Mouse (Mus musculus): ENCODE measurements around the gene E130114P18Rik. TPM values are rescaled to one million over a fixed set of nuclear protein-coding genes. Genes with fewer than 3 reads are reported as not detected.

Gene E130114P18Rik
- not detected for polyA plus RNA-seq (2017; shearing (Covaris generic))

GRCm38 (mm10) chr4:97777706-97778176 is at the start of gene E130114P18Rik:
E130114P18Rik (minus strand) TSS chr4:97778078.
- no peak for ATAC-seq

GRCm38 (mm10) chr4:97827115-97827514 is 49.2 kb upstream of the E130114P18Rik start:
- no peak for ATAC-seq

GRCm38 (mm10) chr4:97825841-97826240 is 48.0 kb upstream of the E130114P18Rik start:
- no peak for ATAC-seq

GRCm38 (mm10) chr4:97825432-97825831 is 47.6 kb upstream of the E130114P18Rik start:
- ATAC-seq: no peak

- no peak for ATAC-seq
Measured at GRCm38 (mm10) chr4:97824451-97824850, 46.6 kb upstream of the E130114P18Rik start.

- no peak for ATAC-seq
Measured at GRCm38 (mm10) chr4:97823512-97823911, 45.6 kb upstream of the E130114P18Rik start.

GRCm38 (mm10) chr4:97821556-97822251 is 43.8 kb upstream of the E130114P18Rik start:
- ATAC-seq: no peak

- ATAC-seq: no peak
Measured at GRCm38 (mm10) chr4:97820474-97821259, 42.8 kb upstream of the E130114P18Rik start.

- ATAC-seq: no peak
Measured at GRCm38 (mm10) chr4:97819101-97819500, 41.2 kb upstream of the E130114P18Rik start.

GRCm38 (mm10) chr4:97818498-97818897 is 40.6 kb upstream of the E130114P18Rik start:
- no peak for ATAC-seq

GRCm38 (mm10) chr4:97817741-97818140 is 39.9 kb upstream of the E130114P18Rik start:
- no peak for ATAC-seq

GRCm38 (mm10) chr4:97816753-97817152 is 38.9 kb upstream of the E130114P18Rik start:
- no peak for ATAC-seq

- no peak for ATAC-seq
Measured at GRCm38 (mm10) chr4:97816001-97816400, 38.1 kb upstream of the E130114P18Rik start.

- ATAC-seq: no peak
Measured at GRCm38 (mm10) chr4:97814515-97814914, 36.6 kb upstream of the E130114P18Rik start.

- ATAC-seq: no peak
Measured at GRCm38 (mm10) chr4:97813996-97814395, 36.1 kb upstream of the E130114P18Rik start.

- ATAC-seq: no peak
Measured at GRCm38 (mm10) chr4:97813035-97813434, 35.2 kb upstream of the E130114P18Rik start.

- ATAC-seq: no peak
Measured at GRCm38 (mm10) chr4:97810348-97810939, 32.6 kb upstream of the E130114P18Rik start.

- ATAC-seq: no peak
Measured at GRCm38 (mm10) chr4:97809582-97810295, 31.9 kb upstream of the E130114P18Rik start.

GRCm38 (mm10) chr4:97808885-97809284 is 31.0 kb upstream of the E130114P18Rik start:
- ATAC-seq: no peak

GRCm38 (mm10) chr4:97806924-97807323 is 29.0 kb upstream of the E130114P18Rik start:
- ATAC-seq: no peak

- ATAC-seq: no peak
Measured at GRCm38 (mm10) chr4:97805896-97806808, 28.3 kb upstream of the E130114P18Rik start.

GRCm38 (mm10) chr4:97805255-97805654 is 27.4 kb upstream of the E130114P18Rik start:
- ATAC-seq: no peak

All from activated CD4-positive, CD25-positive, alpha-beta regulatory T cell, adult 4 months (primary cell).